Mouse (Mus musculus) bone marrow, adult 2 months (tissue): Measurements from ENCODE around the gene Rgs12.

Experiments
- CTCF ChIP-seq: fragments of 200-500 bp; IDR thresholded peaks from 2 replicates; pipeline ENCODE4 v1.5.1; 2011; ENCODE audit warnings: low read length, control low read depth; ENCODE audit not compliant: control insufficient read depth, insufficient read depth
- POLR2A ChIP-seq: fragments of 200-500 bp; IDR thresholded peaks from 2 replicates; pipeline ENCODE4 v1.6.1; 2011; ENCODE audit warnings: low read depth, mild to moderate bottlenecking, control low read depth, low read length, borderline replicate concordance; ENCODE audit not compliant: control insufficient read depth

- TF ChIP-seq CTCF (no peak), POLR2A (no peak)
Observed at GRCm38 (mm10) chr5:34941710-34942470, 7.4 kb upstream of the Rgs12 start.
